Mouse (Mus musculus) myocyte (in vitro differentiated cells): ENCODE results near the gene Sorcs2.

ENCODE experiments used
- E2F4 ChIP-seq: IDR thresholded peaks from one replicate; pipeline ENCODE4 v1.6.1; 2011; ENCODE audit warnings: mild to moderate bottlenecking, control low read depth, moderate library complexity; ENCODE audit not compliant: insufficient read depth
- MAX ChIP-seq: IDR thresholded peaks from one replicate; pipeline ENCODE4 v1.6.1; 2011; ENCODE audit warnings: low read depth, mild to moderate bottlenecking, control low read depth
- MYOD1 ChIP-seq, 3 experiments: IDR thresholded peaks; one replicate each; pipeline ENCODE4 v1.6.1; 2011; ENCODE audit warnings: control low read depth in 2 of 3, low read depth in 2 of 3, mild to moderate bottlenecking in 2 of 3, moderate library complexity in 1 of 3; ENCODE audit not compliant: insufficient read length in 2 of 3, control insufficient read depth in 1 of 3
- POLR2A ChIP-seq: IDR thresholded peaks from one replicate; pipeline ENCODE4 v1.6.1; 2011; ENCODE audit warnings: low read depth, mild to moderate bottlenecking, control low read depth, moderate library complexity; ENCODE audit not compliant: insufficient read length
- POLR2AphosphoS2 ChIP-seq: IDR thresholded peaks from one replicate; pipeline ENCODE4 v1.6.1; 2011; ENCODE audit warnings: low read depth, control low read depth; ENCODE audit not compliant: insufficient read length
- SRF ChIP-seq: IDR thresholded peaks from one replicate; pipeline ENCODE4 v1.6.1; 2011; ENCODE audit warnings: low read depth; ENCODE audit not compliant: control insufficient read depth, insufficient read length
- TCF12 ChIP-seq: IDR thresholded peaks from one replicate; pipeline ENCODE4 v1.6.1; 2011; ENCODE audit warnings: mild to moderate bottlenecking, control low read depth; ENCODE audit not compliant: poor library complexity, insufficient read depth, severe bottlenecking
- USF1 ChIP-seq: IDR thresholded peaks from one replicate; pipeline ENCODE4 v1.6.1; 2011; ENCODE audit warnings: low read depth, mild to moderate bottlenecking, control low read depth, moderate library complexity

- TF ChIP-seq POLR2A: no peak
- TF ChIP-seq POLR2AphosphoS2: no peak
- no peak for TF ChIP-seq E2F4
- no peak for TF ChIP-seq MYOD1 (IDR thresholded peaks at IDR 0.05; ENCODE audit: control insufficient read depth in 1 of 3, insufficient read length in 2 of 3, low read depth in 2 of 3)
- no peak for TF ChIP-seq MAX
- TF ChIP-seq USF1: no peak
- TF ChIP-seq SRF: no peak
- no peak for TF ChIP-seq TCF12
These were observed 417.4 kb downstream of the Sorcs2 start for GRCm38 (mm10) chr5:35980542-35980941.
